Mouse (Mus musculus) heart, embryonic 16.5 days (tissue): ENCODE data around the gene Pkd1l3. TPM values are rescaled to one million over a fixed set of nuclear protein-coding genes. Genes with fewer than 3 reads are reported as not detected.

Source experiments
- ATAC-seq: fragments of 200-750 bp; cut with Nextera tagmentation; replicated peaks from 2 replicates; pipeline ENCODE4 v1.8.0; 2017; ENCODE audit warnings: moderate number of reproducible peaks; ENCODE audit not compliant: insufficient read depth, low FRiP score; ENCODE audit errors: extremely low read depth
- H3K27ac ChIP-seq: fragments of 300-500 bp; sonication (generic); 2 replicates; pipeline ENCODE4 v1.5.1; 2014; ENCODE audit warnings: mild to moderate bottlenecking, low read length, control low read depth, moderate library complexity
- H3K27me3 ChIP-seq: fragments of 300-500 bp; sonication (generic); 2 replicates; pipeline ENCODE4 v1.6.1; 2014; ENCODE audit warnings: low read length, mixed read lengths; ENCODE audit not compliant: control insufficient read depth, insufficient read depth
- H3K36me3 ChIP-seq: fragments of 300-500 bp; sonication (generic); 2 replicates; pipeline ENCODE4 v1.6.1; 2014; ENCODE audit not compliant: control insufficient read depth, insufficient read depth
- H3K4me1 ChIP-seq: fragments of 300-500 bp; sonication (generic); 2 replicates; pipeline ENCODE4 v1.6.1; 2014; ENCODE audit warnings: low read length, mixed read lengths; ENCODE audit not compliant: control insufficient read depth, insufficient read depth
- H3K4me2 ChIP-seq: fragments of 300-500 bp; sonication (generic); 2 replicates; pipeline ENCODE4 v1.6.1; 2014; ENCODE audit warnings: low read depth, mild to moderate bottlenecking, control low read depth, low read length
- H3K4me3 ChIP-seq: fragments of 300-500 bp; sonication (generic); 2 replicates; pipeline ENCODE4 v1.5.1; 2014; ENCODE audit warnings: mild to moderate bottlenecking, control low read depth, low read length
- H3K9ac ChIP-seq: fragments of 300-500 bp; sonication (generic); 2 replicates; pipeline ENCODE4 v1.6.1; 2014; ENCODE audit warnings: low read length, control low read depth
- H3K9me3 ChIP-seq: fragments of 300-500 bp; sonication (generic); replicated peaks from 2 replicates; pipeline ENCODE4 v1.6.1; 2016; ENCODE audit warnings: low read length; ENCODE audit not compliant: control insufficient read depth
- WGBS: fragments of 180-500 bp; shearing (Covaris S2); extraction: QIAGEN DNeasy Blood & Tissue Kit; methylation state at CpG from one replicate; pipeline ENCODE4 v1.1.7; 2014; 5-methylcytosine and 5-hydroxymethylcytosine counted together
- polyA plus RNA-seq: library from polyadenylated mRNA; unstranded; fragments of >200 nt; fragmentation: Nextera tagmentation; extraction: Ambion mirVana; gene quantifications from 2 replicates; pipeline ENCODE4 v1.2.1, GENCODE M21; 2015

Pkd1l3 gene
- 0.09 and 0.10 TPM in 2 replicates for polyA plus RNA-seq

DNA sequence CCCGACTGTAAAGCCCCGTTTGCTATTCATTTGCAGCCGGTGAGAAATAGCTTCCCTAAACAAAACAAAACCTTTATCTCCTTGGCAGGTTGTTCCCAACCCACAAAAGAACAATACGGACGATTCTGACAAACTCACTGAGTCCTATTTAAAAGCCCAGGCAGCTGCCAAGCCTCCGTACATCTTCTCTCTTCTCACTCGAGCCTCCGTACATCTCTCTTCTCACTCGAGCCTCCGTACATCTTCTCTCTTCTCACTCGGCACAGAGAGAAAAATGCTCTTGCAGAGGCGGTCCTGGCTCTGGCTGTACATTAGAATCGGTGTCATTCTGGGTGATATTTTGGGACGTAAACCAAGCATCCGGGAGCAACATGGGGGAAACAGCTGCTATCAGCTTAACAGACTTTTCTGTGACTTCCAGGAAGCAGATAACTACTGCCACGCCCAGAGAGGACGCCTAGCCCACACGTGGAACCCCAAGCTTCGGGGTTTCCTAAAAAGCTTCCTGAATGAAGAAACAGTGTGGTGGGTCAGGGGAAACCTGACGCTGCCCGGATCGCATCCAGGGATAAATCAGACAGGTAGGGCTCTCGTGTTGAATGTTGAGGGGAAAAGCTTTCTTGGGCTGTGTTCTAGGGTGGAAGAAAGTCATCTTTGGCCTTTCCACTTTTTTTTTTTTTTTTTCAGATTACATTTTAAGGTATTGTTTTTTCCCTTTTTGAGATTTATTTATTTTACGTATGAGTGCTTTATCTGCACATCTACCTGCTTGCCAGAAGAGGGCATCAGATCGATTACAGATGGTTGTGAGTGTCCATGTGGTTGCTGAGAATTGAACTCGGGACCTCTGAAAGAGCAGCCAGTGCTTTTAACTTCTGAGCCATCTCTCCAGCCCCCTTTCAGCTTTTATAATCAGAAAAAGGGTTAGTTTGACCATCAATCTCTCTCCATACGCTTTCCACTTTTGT lies at the start of gene Pkd1l3:
TSS of gene Pkd1l3 (plus strand) at position 275 of the 968 bp plus-strand sequence.
- Histone ChIP-seq H3K4me2 (peak within 1 kb of the TSS; percentile 52), H3K27ac (no peak within 1 kb of the TSS), H3K27me3 (no peaks in the 10 kb centered on the region), H3K4me3 (peak within 1 kb of the TSS; percentile 28), H3K36me3 (no peaks in the 10 kb centered on the region), H3K9ac (no peak within 1 kb of the TSS), H3K9me3 (0 out of 2 replicates have a peak, but pooled peaks cover 3% of the 10 kb centered on the region), H3K4me1 (no peaks in the 10 kb centered on the region)
- 41% methylated on average over 27 of the region's 27 CpGs for WGBS
- no peak for ATAC-seq

DNA sequence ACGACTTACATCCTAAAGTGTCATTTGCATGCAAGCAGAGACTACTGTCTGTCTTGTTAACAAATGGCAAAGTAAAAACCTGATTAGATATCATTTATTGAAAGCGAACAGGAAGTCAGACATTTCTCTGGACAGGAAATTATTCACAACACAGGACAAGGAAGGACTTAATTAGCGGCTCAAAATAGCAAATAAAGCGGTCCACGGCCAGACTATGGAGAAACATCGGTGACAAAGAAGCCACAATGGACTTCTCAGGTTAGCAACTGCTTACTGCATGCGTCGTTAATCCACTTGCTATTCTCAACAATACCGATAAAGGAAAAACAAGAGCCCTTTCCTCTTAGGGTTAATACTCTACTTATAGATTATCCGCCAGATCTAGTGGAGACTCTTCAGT lies 49.6 kb upstream of the Pkd1l3 start:
- H3K4me3 ChIP-seq: peak overlapping the region; percentile 96
- 5% methylated on average over 10 of the region's 10 CpGs for WGBS
- H3K27ac ChIP-seq: peak overlapping the region; percentile 96
- H3K4me2 ChIP-seq: peak overlapping the region; percentile 79
- H3K36me3 ChIP-seq: peaks cover 32% of the 10 kb centered on the region
- peak overlapping the region; percentile 97 for H3K9ac ChIP-seq
- peaks cover 14% of the 10 kb centered on the region for H3K4me1 ChIP-seq
- no peaks in the 10 kb centered on the region for H3K9me3 ChIP-seq
- H3K27me3 ChIP-seq: no peaks in the 10 kb centered on the region
- ATAC-seq: no peak

DNA sequence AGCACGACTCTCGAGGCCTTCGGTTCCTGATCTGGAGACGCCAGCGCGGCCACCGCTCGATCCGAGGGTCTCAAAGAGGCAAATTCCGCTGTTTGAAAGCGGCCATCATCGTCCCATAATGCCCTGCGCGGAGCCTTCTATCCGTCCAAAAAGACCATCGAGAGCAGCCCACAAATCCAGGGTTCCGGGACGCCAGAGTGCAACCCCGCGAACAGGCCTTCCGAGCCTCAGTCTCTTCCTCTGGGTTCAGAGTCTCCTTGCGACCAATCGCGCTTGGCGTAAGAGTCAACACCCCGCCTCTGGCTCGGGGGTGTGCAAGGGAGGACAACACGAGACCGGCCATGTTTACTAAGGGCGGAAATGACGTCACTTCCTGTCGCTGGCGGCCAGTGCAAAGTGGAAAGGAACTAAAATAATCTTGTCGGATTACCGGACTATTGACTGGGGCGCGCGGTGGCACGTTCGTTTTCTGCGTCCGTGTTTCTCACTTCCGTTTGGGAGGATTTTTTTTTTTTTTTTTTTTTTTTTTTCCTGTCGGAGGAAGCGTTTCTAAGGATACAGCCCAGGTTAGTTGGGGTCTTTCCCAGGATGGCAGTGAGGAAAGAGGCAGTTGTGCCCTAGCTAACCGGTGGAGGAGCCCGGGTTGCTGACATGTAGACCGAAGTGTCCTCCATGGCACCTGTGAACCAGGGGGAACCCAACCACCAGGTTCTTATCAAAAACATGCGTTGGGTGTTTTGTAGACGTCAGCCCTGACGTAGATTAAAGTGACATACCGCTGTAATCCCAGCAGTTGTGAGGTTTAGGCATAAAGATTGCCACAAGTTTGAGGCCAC lies 48.6 kb upstream of the Pkd1l3 start, which contains the start of the genes Dhx38 and Txnl4b:
TSS of gene Dhx38 (minus strand) at position 364 of the 836 bp plus-strand sequence.
TSS of gene Txnl4b (plus strand) at position 395 of the 836 bp plus-strand sequence.
- Histone ChIP-seq H3K4me1 (peaks cover 14% of the 10 kb centered on the region), H3K27me3 (no peaks in the 10 kb centered on the region), H3K9ac (peak within 1 kb of the TSS; percentile 97), H3K4me2 (peak within 1 kb of the TSS; percentile 85), H3K36me3 (peaks cover 23% of the 10 kb centered on the region), H3K4me3 (peak within 1 kb of the TSS; percentile 96), H3K27ac (peak within 1 kb of the TSS; percentile 96), H3K9me3 (no peaks in the 10 kb centered on the region)
- ATAC-seq: peak; percentile 99
- WGBS: under 1% methylated on average over 52 of the region's 52 CpGs

DNA sequence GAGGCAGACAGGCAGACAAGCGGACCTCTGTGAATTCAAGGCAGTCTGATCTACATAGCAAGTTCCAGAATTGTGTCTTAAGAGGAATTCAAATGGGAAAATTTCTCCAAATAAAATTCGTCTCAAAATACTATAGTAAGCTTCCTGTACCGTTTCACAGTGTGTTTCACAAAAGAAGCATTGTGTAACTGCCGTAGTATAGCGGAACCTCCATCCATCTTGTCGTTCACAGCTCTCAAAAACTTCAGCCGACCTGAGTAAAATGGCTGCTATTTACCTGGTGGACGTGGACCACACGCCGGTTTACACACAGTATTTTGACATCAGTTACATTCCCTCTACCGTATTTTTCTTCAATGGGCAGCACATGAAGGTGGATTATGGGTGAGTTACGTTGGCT lies 43.2 kb upstream of the Pkd1l3 start:
- WGBS: 85% methylated on average over 12 of the region's 12 CpGs
- no peak for ATAC-seq
- Histone ChIP-seq H3K9me3 (no peaks in the 10 kb centered on the region), H3K4me1 (peaks cover 3% of the 10 kb centered on the region), H3K9ac (no peak overlapping the region), H3K4me3 (no peak overlapping the region), H3K4me2 (no peak overlapping the region), H3K36me3 (peaks cover 6% of the 10 kb centered on the region), H3K27ac (no peak overlapping the region), H3K27me3 (no peaks in the 10 kb centered on the region)

DNA sequence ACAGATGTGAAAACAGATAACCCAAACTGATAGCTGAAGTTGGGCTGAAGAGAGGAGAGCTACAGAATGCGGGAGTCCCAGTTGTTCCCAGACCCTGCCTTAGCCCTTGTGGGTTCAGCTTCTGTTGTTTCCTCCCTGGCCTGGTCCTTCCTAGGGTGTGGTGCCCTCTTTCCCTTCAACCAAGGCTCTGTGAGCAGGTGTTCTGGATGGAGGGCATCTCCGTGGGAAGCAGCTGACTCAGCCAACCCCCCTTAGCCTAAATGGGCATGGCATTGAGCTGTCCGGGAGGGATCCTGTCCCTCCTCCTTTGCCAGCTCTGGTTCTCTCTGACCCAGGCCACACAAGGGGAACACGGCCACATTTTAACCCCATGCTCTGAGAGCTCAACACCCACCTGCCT lies 38.0 kb upstream of the Pkd1l3 start:
- no peak overlapping the region for H3K27ac ChIP-seq
- H3K36me3 ChIP-seq: no peaks in the 10 kb centered on the region
- H3K4me3 ChIP-seq: no peak overlapping the region
- no peak for ATAC-seq
- no peak overlapping the region for H3K9ac ChIP-seq
- WGBS: 53% methylated on average over 4 of the region's 4 CpGs
- no peak overlapping the region for H3K4me2 ChIP-seq
- no peaks in the 10 kb centered on the region for H3K27me3 ChIP-seq
- no peaks in the 10 kb centered on the region for H3K4me1 ChIP-seq
- H3K9me3 ChIP-seq: no peaks in the 10 kb centered on the region

DNA sequence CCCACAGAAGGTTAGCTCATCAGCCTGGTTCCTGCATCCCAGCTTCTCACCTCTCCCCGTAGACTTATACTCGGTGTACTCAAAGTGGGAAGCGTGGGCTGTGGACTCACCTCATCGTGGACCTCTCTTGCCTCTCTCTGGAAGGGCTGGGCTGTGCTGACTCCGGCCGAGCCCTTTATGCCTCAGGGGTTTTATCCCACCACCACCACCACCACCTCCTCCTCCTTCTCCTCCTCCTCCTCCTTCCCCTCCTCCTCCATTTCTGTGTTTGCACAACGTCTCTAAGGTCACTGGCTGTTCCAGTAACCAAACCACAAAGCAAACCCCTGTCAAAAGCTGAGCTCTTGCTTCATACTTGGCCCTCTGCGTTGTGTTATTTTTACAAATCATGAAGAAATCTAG lies 35.4 kb upstream of the Pkd1l3 start, which contains the start of gene Hp:
TSS of gene Hp (minus strand) at position 273 of the 402 bp plus-strand sequence.
- no peaks in the 10 kb centered on the region for H3K4me1 ChIP-seq
- no peak within 1 kb of the TSS for H3K4me3 ChIP-seq
- H3K4me2 ChIP-seq: no peak within 1 kb of the TSS
- H3K9ac ChIP-seq: no peak within 1 kb of the TSS
- WGBS: 57% methylated on average over 8 of the region's 8 CpGs
- no peaks in the 10 kb centered on the region for H3K27me3 ChIP-seq
- no peaks in the 10 kb centered on the region for H3K36me3 ChIP-seq
- H3K27ac ChIP-seq: no peak within 1 kb of the TSS
- no peak for ATAC-seq
- no peaks in the 10 kb centered on the region; the same call in 1 of the 2 replicates for H3K9me3 ChIP-seq

DNA sequence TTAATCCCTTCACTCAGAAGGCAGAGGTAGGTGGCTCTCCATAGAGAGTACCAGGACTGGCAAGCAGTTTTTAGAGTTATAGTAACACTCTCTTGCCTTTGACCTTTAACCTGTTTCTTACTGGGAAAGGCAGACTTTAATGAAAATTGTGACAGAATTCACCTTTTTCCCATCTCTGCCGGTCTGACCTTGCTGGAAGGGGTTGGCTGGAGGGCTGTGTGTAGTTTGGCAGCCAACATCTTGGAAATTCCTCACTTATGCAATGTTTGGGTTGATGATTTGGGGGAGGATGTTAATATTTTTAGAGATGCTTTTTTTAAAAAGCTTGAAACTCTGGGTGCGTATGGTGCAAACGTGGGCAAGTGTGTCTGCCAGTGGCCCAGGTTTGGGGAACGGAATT lies 30.0 kb upstream of the Pkd1l3 start:
- no peaks in the 10 kb centered on the region; the same call in 1 of the 2 replicates for H3K9me3 ChIP-seq
- no peak for ATAC-seq
- WGBS: 68% methylated on average over 4 of the region's 4 CpGs
- H3K9ac ChIP-seq: no peak overlapping the region
- H3K4me1 ChIP-seq: no peaks in the 10 kb centered on the region
- H3K36me3 ChIP-seq: no peaks in the 10 kb centered on the region
- no peak overlapping the region for H3K4me2 ChIP-seq
- H3K27ac ChIP-seq: no peak overlapping the region
- no peak overlapping the region for H3K4me3 ChIP-seq
- H3K27me3 ChIP-seq: no peaks in the 10 kb centered on the region

DNA sequence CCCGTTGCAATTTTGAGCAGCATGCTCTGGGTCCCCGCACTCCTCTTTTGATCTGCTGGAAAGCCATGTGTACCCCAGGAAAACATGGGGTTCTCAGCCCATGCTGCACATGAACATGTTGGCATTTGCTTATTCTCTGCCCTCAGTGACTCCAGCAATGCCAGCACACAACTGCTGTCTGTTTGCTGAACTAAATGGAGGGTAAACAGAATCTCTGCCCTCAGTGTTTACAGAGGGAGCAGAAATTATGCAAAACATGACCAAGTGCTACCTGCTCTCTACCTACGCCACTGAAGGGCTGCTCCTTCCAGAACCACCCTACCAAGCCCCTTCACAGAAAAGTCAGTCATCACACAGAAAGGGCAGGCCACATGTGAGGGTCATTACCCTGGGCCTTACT lies 29.5 kb upstream of the Pkd1l3 start:
- H3K27me3 ChIP-seq: no peaks in the 10 kb centered on the region

More for the DNA sequence above, 29.5 kb upstream of the Pkd1l3 start:
- no peak for ATAC-seq
- Histone ChIP-seq H3K9me3 (no peaks in the 10 kb centered on the region; the same call in 1 of the 2 replicates), H3K4me3 (no peak overlapping the region), H3K27ac (no peak overlapping the region), H3K4me1 (no peaks in the 10 kb centered on the region), H3K9ac (no peak overlapping the region), H3K36me3 (no peaks in the 10 kb centered on the region), H3K4me2 (no peak overlapping the region)
- 77% methylated on average over 3 of the region's 3 CpGs for WGBS
